Mouse (Mus musculus) cerebellum, adult (tissue): ENCODE data around the gene Olfr26.
"Not testable (repeated sequence)": the region's sequence is repeated elsewhere in the genome, so short reads cannot be mapped to it uniquely, and the experiment has no call there.

Experiments
- ATAC-seq: cut with Nextera tagmentation; 2 replicates; pipeline ENCODE4 v1.9.2; 2017; ENCODE audit warnings: mild to moderate bottlenecking, moderate library complexity, mixed read lengths; ENCODE audit not compliant: insufficient number of reproducible peaks, low FRiP score, low TSS enrichment

The Olfr26 gene

DNA sequence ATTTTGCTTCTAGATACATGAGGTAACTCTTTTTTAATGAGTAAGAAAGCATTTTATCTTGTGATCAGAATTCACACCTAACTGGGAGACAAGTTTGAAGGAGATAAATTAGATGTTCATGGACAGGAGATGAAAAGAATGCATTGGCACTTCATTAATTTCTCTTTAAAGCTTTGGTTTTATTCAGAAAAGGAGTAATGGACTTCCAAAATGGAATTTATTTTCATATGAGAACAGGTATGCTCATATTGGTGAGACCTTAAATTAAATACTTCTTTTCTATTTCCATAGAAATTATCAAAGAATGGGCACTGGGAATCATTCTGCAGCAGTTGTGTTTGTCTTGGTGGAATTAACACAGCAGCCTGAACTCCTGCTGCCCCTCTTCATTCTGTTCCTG lies at the start of gene Olfr26:
Olfr26 (plus strand) TSS at position 301 of the 400 bp plus-strand sequence.
- ATAC-seq: no peak

DNA sequence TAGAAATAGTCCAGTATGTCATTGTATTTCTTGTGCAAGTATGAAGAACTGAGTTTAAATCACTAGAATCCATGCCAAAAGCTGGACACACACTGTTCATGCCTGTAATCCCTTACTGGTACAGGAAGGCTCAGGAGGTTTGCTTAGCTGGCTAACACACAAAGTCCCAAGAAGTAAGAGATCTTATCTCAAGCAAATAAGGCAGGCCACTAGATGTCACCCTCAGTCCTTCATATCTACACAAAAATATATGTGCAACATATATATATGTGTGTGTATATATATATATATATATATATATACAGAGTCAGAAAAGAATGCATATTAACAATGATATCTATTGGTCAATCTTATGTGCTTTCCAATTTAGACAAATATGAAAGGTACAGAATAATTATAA lies 49.2 kb upstream of the Olfr26 start:
- no peak for ATAC-seq

DNA sequence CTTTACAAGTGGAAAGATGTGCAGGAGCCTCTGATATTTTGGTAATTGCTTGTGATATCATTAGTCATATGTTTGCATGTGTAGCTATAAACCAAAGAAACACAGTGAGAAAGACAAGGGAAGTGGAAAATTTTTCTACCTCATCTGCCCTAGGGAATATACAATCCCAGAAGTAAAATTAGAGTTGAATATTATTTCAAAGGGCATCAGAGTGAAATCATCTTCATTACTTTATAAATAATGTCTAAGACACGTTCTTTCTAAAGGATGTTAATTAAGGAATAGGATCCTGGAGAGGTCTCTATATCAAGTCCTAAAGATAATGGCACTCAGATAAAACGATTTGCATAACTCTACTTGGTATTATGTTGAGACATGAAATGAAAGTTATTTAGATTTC lies 40.5 kb upstream of the Olfr26 start, which contains the start of gene Olfr922:
Olfr922 (plus strand) TSS at position 301 of the 400 bp plus-strand sequence.
- ATAC-seq: no peak

- ATAC-seq: no peak
These were observed 39.3 kb upstream of the Olfr26 start for GRCm38 (mm10) chr9:38815458-38815986.

DNA sequence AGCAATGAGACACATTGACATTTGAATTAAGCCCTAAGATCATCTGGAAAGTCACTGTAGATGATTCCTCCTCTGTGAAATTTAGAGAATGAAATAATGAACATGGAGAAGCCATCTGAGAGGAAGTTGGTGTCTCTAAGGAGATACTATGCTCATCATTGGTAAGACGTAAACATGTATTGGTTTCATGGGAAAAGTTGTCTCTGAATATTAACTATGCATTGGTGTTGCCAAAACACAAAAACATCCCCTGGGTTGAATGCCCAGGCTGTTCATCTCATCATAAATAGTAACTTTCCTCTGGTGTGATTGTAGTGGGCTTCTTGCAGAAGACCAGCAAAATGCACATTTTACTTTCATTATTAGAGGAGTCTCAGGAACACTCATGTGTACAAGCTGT lies 28.6 kb upstream of the Olfr26 start, which contains the start of gene Olfr923:
Olfr923 (plus strand) TSS at position 301 of the 400 bp plus-strand sequence.
- no peak for ATAC-seq

- no peak for ATAC-seq
These were observed 21.8 kb upstream of the Olfr26 start for GRCm38 (mm10) chr9:38833027-38833426.

- ATAC-seq: no peak
These were observed 10.7 kb upstream of the Olfr26 start, which contains the start of gene Olfr924 for GRCm38 (mm10) chr9:38844149-38844548. Gene Olfr924, plus strand, starts transcription at chr9:38844449.

DNA sequence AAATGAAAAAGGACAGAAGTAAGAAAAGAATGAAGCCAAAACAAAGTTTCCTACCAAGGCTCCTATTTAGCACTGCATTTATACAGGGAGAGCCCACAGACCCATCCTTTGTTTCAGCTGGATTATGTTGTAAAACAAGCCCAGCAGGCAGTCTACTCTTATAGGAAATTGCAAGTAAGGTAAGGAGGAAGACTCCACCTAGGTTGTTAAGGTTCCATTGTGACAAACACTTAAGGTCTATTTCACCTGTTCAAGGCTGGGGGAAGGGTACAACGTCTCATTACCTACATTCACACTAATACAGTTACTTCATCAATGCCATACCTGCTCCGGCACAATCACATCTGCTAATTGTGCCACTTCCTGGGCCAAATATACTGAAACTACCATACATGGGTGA lies 20.0 kb downstream of the Olfr26 start:
- not testable (repeated sequence) for ATAC-seq

DNA sequence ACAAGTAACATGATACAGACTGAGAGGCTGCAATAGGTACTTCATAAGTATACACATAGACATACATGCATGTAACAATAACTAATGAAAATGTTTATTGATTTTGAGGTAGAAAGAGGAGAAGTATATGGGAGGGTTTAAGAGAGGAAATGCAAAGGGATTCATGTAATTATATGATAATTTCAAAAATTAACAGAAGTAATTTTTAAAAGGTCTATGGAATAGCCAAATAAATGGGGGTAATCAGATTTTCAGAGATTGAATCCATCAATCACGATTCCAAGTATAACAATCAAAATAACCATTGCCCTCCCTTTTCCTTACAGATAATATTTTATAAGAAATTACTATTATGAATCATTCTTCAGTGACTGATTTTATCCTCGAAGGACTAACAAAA lies 22.0 kb downstream of the Olfr26 start, which contains the start of gene Olfr926:
Olfr926 (plus strand) TSS at position 301 of the 400 bp plus-strand sequence.
- ATAC-seq: no peak
